Mouse (Mus musculus): ENCODE data around the gene Fgd2. TPM values are rescaled to one million over a fixed set of nuclear protein-coding genes. Genes with fewer than 3 reads are reported as not detected.
"Not testable (repeated sequence)": the region's sequence is repeated elsewhere in the genome, so short reads cannot be mapped to it uniquely, and the experiment has no call there.

Fgd2 gene
- polyA plus RNA-seq, 1 experiment from 2014 or later: 3.8 TPM

GRCm38 (mm10) chr17:29342010-29342910, 18.5 kb upstream of the Fgd2 start:
- H3K4me1 ChIP-seq (replicated peaks; ENCODE audit: control insufficient read depth, insufficient read depth, low read length): peaks cover 42% of the 10 kb centered on the region

DNA sequence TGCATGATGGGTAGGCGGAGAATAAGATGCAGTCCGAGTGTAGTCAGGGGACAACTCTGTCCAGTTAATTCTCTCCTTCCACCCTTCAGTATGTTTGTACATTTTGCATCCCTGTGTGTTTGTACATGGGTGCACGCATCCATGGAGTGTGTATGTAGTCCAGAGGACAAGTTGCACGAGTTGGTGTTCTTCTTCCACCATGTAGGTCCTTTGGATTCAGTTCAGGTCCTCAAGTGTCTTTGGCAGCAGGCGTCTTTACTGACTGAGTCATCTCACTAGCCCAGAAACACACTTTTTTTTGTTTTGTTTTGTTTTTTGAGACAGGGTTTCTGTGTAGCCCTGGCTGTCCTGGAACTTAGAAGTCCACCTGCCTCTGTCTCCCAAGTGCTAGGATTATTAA, 17.5 kb upstream of the Fgd2 start:
- no peak overlapping the region for H3K27ac ChIP-seq
- H3K4me2 ChIP-seq (replicated peaks): no peak overlapping the region
- H3K36me3 ChIP-seq (replicated peaks; ENCODE audit: control insufficient read depth, insufficient read depth): peaks cover 51% of the 10 kb centered on the region
- no peak for DNase-seq (ENCODE audit: low spot score)
- H3K4me3 ChIP-seq (replicated peaks; ENCODE audit: low read length): no peak overlapping the region
- H3K4me1 ChIP-seq (replicated peaks; ENCODE audit: control insufficient read depth, insufficient read depth, low read length): peaks cover 44% of the 10 kb centered on the region
- 91% methylated on average over 5 of the region's 5 CpGs for WGBS
- ATAC-seq (ENCODE audit: low FRiP score): no peak
- H3K9me3 ChIP-seq (ENCODE audit: control insufficient read depth, low read length): no peaks in the 10 kb centered on the region
- H3K27me3 ChIP-seq (ENCODE audit: control insufficient read depth, insufficient read depth, low read length): no peaks in the 10 kb centered on the region
- no peak overlapping the region for H3K9ac ChIP-seq

More at GRCm38 (mm10) chr17:29342010-29342910, 18.5 kb upstream of the Fgd2 start:
- ATAC-seq (ENCODE audit: low FRiP score) (0 out of 2 replicates have a peak, but pooled peaks have one; percentile 7), DNase-seq (ENCODE audit: low spot score) (no peak)
- Histone ChIP-seq H3K36me3 (replicated peaks; ENCODE audit: control insufficient read depth, insufficient read depth) (peaks cover 61% of the 10 kb centered on the region), H3K27ac (peak overlapping the region; percentile 69; the same call in 1 of the 2 replicates), H3K9me3 (ENCODE audit: control insufficient read depth, low read length) (no peaks in the 10 kb centered on the region), H3K9ac (peak overlapping the region; percentile 4), H3K4me2 (replicated peaks) (0 out of 2 replicates have a peak overlapping the region, but pooled peaks have one; percentile 1), H3K4me3 (replicated peaks; ENCODE audit: low read length) (no peak overlapping the region), H3K27me3 (ENCODE audit: control insufficient read depth, insufficient read depth, low read length) (no peaks in the 10 kb centered on the region)
- 50% methylated on average over 13 of the region's 13 CpGs for WGBS

- H3K27ac ChIP-seq: no peak overlapping the region
These were observed 15.4 kb upstream of the Fgd2 start for GRCm38 (mm10) chr17:29345272-29345671.

GRCm38 (mm10) chr17:29346496-29347125, 14.1 kb upstream of the Fgd2 start:
- Histone ChIP-seq H3K4me1 (replicated peaks; ENCODE audit: control insufficient read depth, insufficient read depth, low read length) (peaks cover 31% of the 10 kb centered on the region), H3K36me3 (replicated peaks; ENCODE audit: control insufficient read depth, insufficient read depth) (peaks cover 25% of the 10 kb centered on the region), H3K9ac (peak overlapping the region; percentile 95), H3K27ac (peak overlapping the region; percentile 93), H3K4me2 (replicated peaks) (peak overlapping the region; percentile 68), H3K9me3 (ENCODE audit: control insufficient read depth, low read length) (no peaks in the 10 kb centered on the region), H3K27me3 (ENCODE audit: control insufficient read depth, insufficient read depth, low read length) (no peaks in the 10 kb centered on the region), H3K4me3 (replicated peaks; ENCODE audit: low read length) (peak overlapping the region; percentile 93)
- WGBS: 1% methylated on average over 11 of the region's 11 CpGs
- ATAC-seq (ENCODE audit: low FRiP score): 0 out of 2 replicates have a peak, but pooled peaks have one; percentile 22
- DNase-seq (ENCODE audit: low spot score): peak; percentile 60

More at GRCm38 (mm10) chr17:29345272-29345671, 15.4 kb upstream of the Fgd2 start:
- Histone ChIP-seq H3K9ac (no peak overlapping the region), H3K36me3 (replicated peaks; ENCODE audit: control insufficient read depth, insufficient read depth) (peaks cover 31% of the 10 kb centered on the region), H3K4me2 (replicated peaks) (peak overlapping the region; percentile 68), H3K4me3 (replicated peaks; ENCODE audit: low read length) (no peak overlapping the region; the same call in 1 of the 2 replicates), H3K27me3 (ENCODE audit: control insufficient read depth, insufficient read depth, low read length) (no peaks in the 10 kb centered on the region), H3K4me1 (replicated peaks; ENCODE audit: control insufficient read depth, insufficient read depth, low read length) (peaks cover 37% of the 10 kb centered on the region), H3K9me3 (ENCODE audit: control insufficient read depth, low read length) (no peaks in the 10 kb centered on the region)
- 95% methylated on average over 12 of the region's 12 CpGs for whole genome bisulfite sequencing
- no peak for DNase-seq (ENCODE audit: low spot score)
- no peak for ATAC-seq (ENCODE audit: low FRiP score)

DNA sequence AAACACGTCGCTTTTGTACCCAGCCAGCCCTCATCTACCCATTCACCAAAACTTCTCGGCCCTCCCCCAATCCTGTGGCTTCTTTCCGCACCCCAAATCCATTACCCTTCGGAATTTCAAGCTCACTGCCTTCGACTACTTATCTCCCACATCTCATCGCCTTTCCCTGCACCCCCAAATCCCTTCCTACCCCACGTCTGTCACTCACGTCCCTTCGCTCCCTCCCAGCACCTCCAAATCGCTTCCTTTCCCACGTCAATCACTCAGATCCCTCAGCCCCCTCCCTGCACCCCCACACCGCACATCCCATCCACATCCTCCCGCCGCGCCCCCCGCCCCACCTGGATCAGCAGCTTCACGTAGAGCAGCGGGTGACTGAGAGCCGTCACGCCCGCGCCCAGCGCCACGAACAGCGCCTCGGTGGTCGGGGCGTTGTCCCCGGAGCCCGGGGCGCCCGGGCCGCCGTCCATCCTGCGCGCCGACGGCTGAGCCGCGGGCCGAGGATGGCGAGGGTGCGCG, 13.5 kb upstream of the Fgd2 start:
- Histone ChIP-seq H3K4me1 (replicated peaks; ENCODE audit: control insufficient read depth, insufficient read depth, low read length) (peaks cover 25% of the 10 kb centered on the region), H3K27ac (peak overlapping the region; percentile 93), H3K9ac (peak overlapping the region; percentile 95), H3K4me3 (replicated peaks; ENCODE audit: low read length) (peak overlapping the region; percentile 93), H3K27me3 (ENCODE audit: control insufficient read depth, insufficient read depth, low read length) (no peaks in the 10 kb centered on the region), H3K9me3 (ENCODE audit: control insufficient read depth, low read length) (no peaks in the 10 kb centered on the region), H3K36me3 (replicated peaks; ENCODE audit: control insufficient read depth, insufficient read depth) (peaks cover 21% of the 10 kb centered on the region), H3K4me2 (replicated peaks) (peak overlapping the region; percentile 68)
- DNase-seq (ENCODE audit: low spot score): no peak
- WGBS: under 1% methylated on average over 45 of the region's 45 CpGs
- ATAC-seq (ENCODE audit: low FRiP score): peak; percentile 47

DNA sequence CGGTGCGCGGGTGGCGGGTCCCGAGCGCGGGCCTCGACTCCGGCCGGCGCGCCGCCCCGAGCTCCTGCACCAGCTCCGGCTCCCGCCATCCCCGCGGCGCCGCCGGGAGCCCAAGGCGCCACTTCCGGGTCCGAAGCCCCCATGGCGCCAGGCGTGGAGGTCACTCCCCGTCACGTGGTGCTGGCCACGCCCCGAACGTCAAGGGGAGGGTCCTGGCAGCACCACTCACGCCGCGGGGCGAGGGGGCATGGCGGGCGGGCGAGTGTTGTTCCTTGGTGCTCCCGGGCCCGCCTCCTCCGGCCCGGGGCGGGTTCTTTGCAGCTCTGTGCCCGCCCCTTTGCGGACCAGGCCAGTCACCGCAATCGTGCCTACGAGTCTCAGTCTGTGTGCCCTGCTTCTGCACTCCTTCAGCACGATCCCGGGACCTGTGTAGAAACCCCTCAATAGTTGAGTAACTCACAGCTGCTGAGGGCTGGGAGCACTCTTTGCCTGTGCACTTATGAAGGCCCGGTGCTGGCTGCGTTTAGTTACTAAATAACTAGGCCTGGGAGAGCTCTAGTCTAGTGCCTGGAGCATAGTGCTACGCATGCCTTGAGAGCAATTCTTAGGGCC, 13.0 kb upstream of the Fgd2 start, which contains the start of gene Mtch1:
Gene Mtch1, minus strand, starts transcription at position 290 of the 612 bp plus-strand sequence.
- peak within 1 kb of the TSS; percentile 93 for H3K4me3 ChIP-seq (replicated peaks; ENCODE audit: low read length)
- no peaks in the 10 kb centered on the region for H3K9me3 ChIP-seq (ENCODE audit: control insufficient read depth, low read length)
- peak within 1 kb of the TSS; percentile 68 for H3K4me2 ChIP-seq (replicated peaks)
- peaks cover 22% of the 10 kb centered on the region for H3K4me1 ChIP-seq (replicated peaks; ENCODE audit: control insufficient read depth, insufficient read depth, low read length)
- peak within 1 kb of the TSS; percentile 93 for H3K27ac ChIP-seq
- WGBS: 1% methylated on average over 44 of the region's 53 CpGs
- peak within 1 kb of the TSS; percentile 95 for H3K9ac ChIP-seq
- DNase-seq (ENCODE audit: low spot score) (peak; percentile 97), ATAC-seq (ENCODE audit: low FRiP score) (peak; percentile 93)
- H3K27me3 ChIP-seq (ENCODE audit: control insufficient read depth, insufficient read depth, low read length): no peaks in the 10 kb centered on the region
- peaks cover 16% of the 10 kb centered on the region for H3K36me3 ChIP-seq (replicated peaks; ENCODE audit: control insufficient read depth, insufficient read depth)

GRCm38 (mm10) chr17:29348996-29349395, 11.7 kb upstream of the Fgd2 start:
- H3K4me1 ChIP-seq (replicated peaks; ENCODE audit: control insufficient read depth, insufficient read depth, low read length): peaks cover 22% of the 10 kb centered on the region
- WGBS: 73% methylated on average over 2 of the region's 2 CpGs
- no peaks in the 10 kb centered on the region for H3K9me3 ChIP-seq (ENCODE audit: control insufficient read depth, low read length)
- H3K27ac ChIP-seq: no peak overlapping the region
- no peak overlapping the region for H3K4me3 ChIP-seq (replicated peaks; ENCODE audit: low read length)
- no peak for ATAC-seq (ENCODE audit: low FRiP score)
- H3K36me3 ChIP-seq (replicated peaks; ENCODE audit: control insufficient read depth, insufficient read depth): peaks cover 3% of the 10 kb centered on the region
- no peak for DNase-seq (ENCODE audit: low spot score)
- no peak overlapping the region for H3K4me2 ChIP-seq (replicated peaks)
- H3K27me3 ChIP-seq (ENCODE audit: control insufficient read depth, insufficient read depth, low read length): no peaks in the 10 kb centered on the region
- H3K9ac ChIP-seq: no peak overlapping the region

- H3K27me3 ChIP-seq (ENCODE audit: control insufficient read depth, insufficient read depth, low read length); H3K9me3 ChIP-seq (ENCODE audit: control insufficient read depth, low read length); H3K4me2 ChIP-seq (replicated peaks); DNase-seq (ENCODE audit: low spot score); H3K9ac ChIP-seq; H3K27ac ChIP-seq; H3K4me3 ChIP-seq (replicated peaks; ENCODE audit: low read length); H3K36me3 ChIP-seq (replicated peaks; ENCODE audit: control insufficient read depth, insufficient read depth); ATAC-seq (ENCODE audit: low FRiP score): not testable (repeated sequence)
- H3K4me1 ChIP-seq (replicated peaks; ENCODE audit: control insufficient read depth, insufficient read depth, low read length): peaks cover 24% of the 10 kb centered on the region
- WGBS: 59% methylated on average over 5 of the region's 5 CpGs
These were observed 9.7 kb upstream of the Fgd2 start for GRCm38 (mm10) chr17:29351056-29351455.
